Mouse (Mus musculus): ENCODE measurements around the gene Hcar2.

DNA sequence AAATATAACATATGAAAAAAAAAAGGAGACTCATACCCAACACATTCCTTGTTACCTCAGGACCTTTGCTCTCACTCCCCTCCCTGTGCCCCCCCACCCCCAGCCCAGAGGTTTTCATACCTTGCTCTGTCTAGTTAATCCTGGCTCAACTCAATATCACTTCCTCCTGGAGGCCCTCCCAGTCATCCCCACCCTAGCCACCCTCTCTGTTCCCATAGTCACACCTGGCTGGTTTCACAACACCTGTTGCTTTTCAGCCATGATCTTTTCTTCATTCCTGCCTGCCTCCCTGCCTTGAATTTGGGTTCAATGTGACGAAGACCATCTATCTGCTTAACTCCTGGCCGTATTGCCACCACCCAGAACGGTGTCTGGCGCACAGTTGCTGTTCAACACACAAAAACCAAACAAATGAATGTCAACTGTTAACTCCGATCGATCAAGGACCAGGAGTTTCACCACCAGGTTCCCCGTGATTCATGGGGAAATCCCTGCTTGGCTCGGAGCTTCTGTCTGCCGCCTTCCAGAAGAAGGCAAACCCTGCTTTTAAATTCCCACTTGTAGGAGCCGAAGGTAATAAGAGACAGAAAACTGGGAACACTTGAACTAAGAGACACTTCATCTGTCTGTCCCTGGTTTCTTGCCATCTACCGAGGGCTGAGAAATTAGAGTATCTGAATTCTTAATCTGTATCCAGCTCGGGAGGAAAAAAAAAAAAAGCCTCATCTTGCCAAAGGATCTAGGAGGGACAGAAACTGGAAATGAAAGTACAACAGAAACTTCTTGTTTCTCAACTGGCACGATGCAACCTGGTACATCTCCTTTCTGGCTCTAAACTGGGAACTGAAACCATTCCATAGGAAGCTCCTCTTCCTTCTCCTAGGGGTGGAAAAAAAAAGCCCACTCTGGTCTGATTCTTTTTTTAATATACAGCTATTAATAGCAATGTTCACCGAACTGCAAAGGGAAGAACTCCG lies 2.6 kb downstream of the Hcar2 start:
- no peak for TF ChIP-seq GATA1 (IDR thresholded peaks at IDR 0.05; ENCODE audit: low read length)
- TF ChIP-seq TAL1 (IDR thresholded peaks at IDR 0.05; ENCODE audit: low read length), result no peak

Measured in erythroblast, embryonic 14.5 days (primary cell).